Mouse (Mus musculus) CD4-positive helper T cell, adult 2 months (primary cell): Measurements from ENCODE around the gene Mup2.
"Not testable (repeated sequence)": the region's sequence is repeated elsewhere in the genome, so short reads cannot be mapped to it uniquely, and the experiment has no call there.

Experiments
- DNase-seq: peaks from one replicate; pipeline ENCODE4 v3.0.0-alpha.2; 2012; ENCODE audit warnings: low read depth, missing footprints, low spot score

Gene Mup2

GRCm38 (mm10) chr4:60154189-60154588, at the start of gene Mup2:
Gene Mup2, minus strand, starts transcription at chr4:60154289.
- not testable (repeated sequence) for DNase-seq
